Mouse (Mus musculus) layer of hippocampus, postnatal 25 days (tissue): Measurements from ENCODE around the gene Eef1akmt1. TPM values are rescaled to one million over a fixed set of nuclear protein-coding genes. Genes with fewer than 3 reads are reported as not detected.

Source experiments
- DNase-seq, 2 experiments: peaks; one replicate each; pipeline ENCODE4 v3.0.0; 2022; ENCODE audit warnings: mixed read lengths in 2 of 2, low spot score in 1 of 2; ENCODE audit errors: extremely low spot score in 1 of 2
- total RNA-seq, 2 experiments: library from RNA; stranded (reverse); gene quantifications; 2 replicates each; pipeline ENCODE4 v1.2.3; 2021

Gene Eef1akmt1
- total RNA-seq, 2 experiments from 2014 or later: 37.7 to 42.4 TPM

DNA sequence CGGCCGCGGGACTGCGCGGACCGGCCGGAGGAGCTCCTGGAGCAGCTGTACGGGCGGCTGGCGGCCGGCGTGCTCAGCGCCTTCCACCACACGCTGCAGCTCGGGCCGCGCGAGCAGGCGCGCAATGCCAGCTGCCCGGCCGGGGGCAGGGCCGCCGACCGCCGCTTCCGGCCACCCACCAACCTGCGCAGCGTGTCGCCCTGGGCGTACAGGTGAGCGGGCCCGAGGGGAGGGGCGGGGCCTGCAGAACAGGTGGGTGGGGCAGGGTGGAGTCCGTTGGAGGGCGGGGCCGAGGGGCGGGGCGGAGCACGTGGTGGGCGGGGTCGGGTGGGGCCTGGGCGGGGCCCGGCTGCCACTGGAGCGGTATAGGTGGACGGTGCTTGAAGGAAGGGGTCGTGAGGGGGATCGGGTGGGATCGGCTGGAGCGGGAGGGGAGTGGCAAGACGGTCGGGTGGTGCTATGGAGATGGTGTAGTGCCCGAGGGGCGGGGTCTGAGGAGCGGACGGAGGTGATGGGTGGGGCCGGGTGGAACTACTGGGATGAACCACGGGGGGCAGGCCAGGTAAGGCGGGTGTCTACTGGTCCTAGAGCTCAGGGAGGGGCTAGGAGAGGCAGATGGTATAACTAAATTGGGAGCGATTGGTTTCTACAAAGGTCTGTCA lies 45.9 kb downstream of the Eef1akmt1 start:
- DNase-seq: peak; percentile 46 to 62

DNA sequence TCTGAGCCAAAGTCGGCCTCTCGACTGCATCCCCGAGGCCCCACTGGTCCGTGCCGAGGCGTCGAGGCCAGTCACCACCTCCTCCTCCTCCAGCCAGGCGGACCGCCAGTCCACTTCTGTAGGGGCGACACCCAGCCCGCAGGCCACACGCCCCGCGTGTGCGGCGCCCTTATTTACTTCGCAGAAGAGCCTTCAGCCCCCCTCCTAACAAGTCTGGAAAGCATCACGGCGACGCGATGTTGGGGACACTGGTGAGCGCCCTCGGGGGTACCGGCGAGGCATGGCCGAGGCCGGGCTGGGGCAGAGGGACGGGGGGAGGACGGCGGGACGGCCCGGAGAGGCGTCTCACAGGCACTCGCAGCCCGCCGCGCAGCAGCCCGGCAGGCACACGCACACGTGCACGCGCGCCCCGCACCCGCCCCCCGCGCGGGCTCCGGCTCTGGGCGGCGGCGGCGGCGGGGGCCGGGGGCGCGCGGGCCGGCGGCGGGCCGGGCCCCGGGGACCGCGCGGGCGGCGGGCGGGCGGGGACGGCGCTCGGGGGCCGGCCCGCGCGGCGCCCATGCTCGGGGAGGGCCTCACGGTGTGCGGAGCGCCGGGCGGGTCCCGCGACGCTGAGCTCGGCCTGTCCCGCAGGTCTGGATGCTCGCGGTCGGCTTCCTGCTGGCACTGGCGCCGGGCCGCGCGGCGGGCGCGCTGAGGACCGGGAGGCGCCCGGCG lies 46.6 kb downstream of the Eef1akmt1 start, which contains the start of gene Il17d:
Gene Il17d (plus strand): TSS at position 107 of the 717 bp plus-strand sequence.
- peak in 1 of 2 experiments; percentile 40 for DNase-seq

DNA sequence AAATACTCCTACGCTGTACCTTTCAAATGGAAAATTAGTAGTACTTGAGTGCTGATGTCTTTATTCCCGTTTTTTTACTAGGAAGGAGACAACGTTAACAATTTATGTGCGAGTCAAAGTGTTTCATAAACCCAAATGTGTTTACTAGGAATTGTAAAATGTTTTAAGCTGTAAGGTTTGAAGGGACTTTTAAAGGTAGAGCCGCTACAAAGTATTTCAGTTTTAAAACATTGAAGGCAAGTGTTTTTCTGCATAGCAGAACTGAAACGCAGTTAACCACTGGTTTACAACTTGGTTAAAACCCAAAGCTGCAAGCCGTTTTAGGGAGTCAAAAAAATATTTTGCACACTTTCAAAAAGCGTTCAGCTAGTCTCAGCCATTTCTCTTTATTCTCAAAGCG lies 47.6 kb downstream of the Eef1akmt1 start:
- DNase-seq: no peak

DNA sequence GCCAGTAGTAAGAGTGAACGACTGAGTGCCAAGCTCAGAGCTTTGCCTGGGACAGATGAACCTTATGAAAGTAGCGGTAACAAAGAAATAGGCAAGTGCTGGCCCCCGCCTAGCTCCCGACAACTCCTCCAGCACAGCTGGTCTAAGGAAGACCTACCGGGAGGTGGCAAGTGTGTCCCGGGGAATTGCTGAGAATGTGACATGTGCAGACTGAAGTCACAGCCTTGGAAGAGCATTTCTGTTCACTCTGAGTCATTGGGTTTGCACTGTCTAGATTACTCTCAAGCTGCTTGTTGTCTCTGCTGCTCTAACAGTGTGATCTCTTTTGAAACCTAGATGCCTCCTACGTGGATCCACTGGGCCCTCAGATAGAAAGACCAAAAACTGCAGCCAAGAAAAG lies 54.4 kb downstream of the Eef1akmt1 start:
- no peak for DNase-seq

DNA sequence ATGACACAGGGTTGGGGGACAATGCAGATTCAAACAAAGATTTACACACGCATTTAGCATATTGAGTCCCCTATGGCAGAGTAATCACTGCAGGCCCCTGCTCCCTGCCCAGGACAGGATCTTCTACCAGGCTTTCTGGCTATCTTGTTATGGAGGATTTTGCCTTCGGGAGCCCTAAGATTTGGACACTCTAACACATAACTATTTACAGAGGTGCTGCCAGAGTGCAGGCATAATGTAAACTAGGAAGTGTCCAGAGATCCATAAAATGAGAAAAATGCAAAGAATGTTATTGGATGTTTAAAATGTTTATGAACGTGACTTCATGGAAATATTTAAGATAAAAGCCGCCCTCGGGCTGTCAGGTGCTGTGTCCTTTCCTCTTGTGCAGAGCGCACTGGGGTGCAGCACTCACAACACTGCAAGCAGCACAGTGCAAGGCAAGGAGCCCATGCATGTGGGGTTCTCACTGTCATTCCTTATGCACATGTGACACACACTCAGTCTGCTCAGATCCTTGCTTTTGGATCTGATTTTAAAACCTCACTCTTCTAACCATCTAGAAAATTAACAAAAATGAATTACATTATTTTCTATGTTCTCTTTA lies 56.2 kb downstream of the Eef1akmt1 start:
- no peak for DNase-seq

DNA sequence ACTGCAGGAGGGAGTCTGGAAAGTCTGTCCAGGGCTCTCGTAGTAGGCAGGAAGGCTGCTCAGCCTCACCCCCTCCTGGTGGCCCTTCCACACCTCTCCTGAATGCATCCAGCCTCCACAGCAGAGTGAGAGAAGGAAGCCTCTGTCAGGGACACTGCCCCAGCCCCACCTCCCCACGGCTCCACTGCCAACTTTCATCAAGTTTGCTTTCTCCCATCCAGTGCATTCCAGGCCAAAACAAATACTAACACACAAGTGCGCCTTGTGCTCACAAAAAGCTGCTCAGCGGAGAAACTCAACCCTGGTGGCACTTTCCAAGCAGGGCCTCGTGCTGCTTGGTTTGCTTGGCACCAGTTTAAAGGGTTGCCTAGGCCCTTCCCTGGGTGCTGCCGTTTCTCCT lies 61.9 kb downstream of the Eef1akmt1 start:
- DNase-seq: no peak

DNA sequence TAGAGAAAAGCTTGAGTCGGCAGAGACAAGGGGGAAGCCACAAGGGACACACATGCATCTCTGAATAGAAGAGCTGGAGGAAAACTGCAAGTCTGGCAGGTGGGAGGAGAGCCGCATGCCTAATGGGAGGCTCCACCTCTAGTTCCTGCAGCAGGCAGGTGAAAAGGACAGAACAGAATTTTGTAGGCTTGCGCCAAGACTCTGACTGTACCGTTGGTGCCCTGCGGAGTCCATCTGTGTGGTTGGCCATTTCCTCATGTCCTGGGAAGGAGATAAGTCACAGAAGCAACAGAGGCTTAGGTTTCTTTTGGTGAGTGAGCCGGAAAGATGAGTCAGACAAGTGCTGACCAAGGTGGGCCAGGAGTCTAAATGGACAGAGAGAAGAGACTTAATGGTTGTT lies 67.7 kb downstream of the Eef1akmt1 start:
- DNase-seq: no peak

Other genes with a start within 250 kb of the Eef1akmt1 start
- gene Cryl1, start 173.1 kb downstream of the Eef1akmt1 start, total RNA-seq: 10 to 100 TPM; 18.1 to 21.4 TPM
- 10 to 100 TPM; 12.9 to 13.9 TPM for gene Ift88, start 147.6 kb downstream of the Eef1akmt1 start, total RNA-seq
- 10 to 100 TPM; 12.1 to 12.8 TPM for gene Il17d, start 46.8 kb downstream of the Eef1akmt1 start, total RNA-seq
- 10 to 100 TPM; 11.8 to 15.4 TPM for gene Xpo4, start 93.8 kb upstream of the Eef1akmt1 start, total RNA-seq
- 1 to 10 TPM in 1 of 2 experiments, under 1 TPM in 1; 0.92 to 4.6 TPM for gene Gm49361, start 174.5 kb upstream of the Eef1akmt1 start, total RNA-seq
- gene Lats2, start 186.8 kb upstream of the Eef1akmt1 start, total RNA-seq: 10 to 100 TPM; 36.8 to 43.0 TPM
- gene Sap18, start 226.6 kb upstream of the Eef1akmt1 start, total RNA-seq: 10 to 100 TPM; 42.8 to 50.1 TPM